Mouse (Mus musculus) bone marrow macrophage, adult 2 months (primary cell): Measurements from ENCODE around the gene Gfpt1.

ENCODE experiments used
- CTCF ChIP-seq: IDR thresholded peaks from 2 replicates; pipeline ENCODE4 v1.5.1; 2012; ENCODE audit warnings: low read depth, mild to moderate bottlenecking, low read length, moderate library complexity
- POLR2A ChIP-seq: IDR thresholded peaks from 2 replicates; pipeline ENCODE4 v1.6.1; 2012; ENCODE audit warnings: mild to moderate bottlenecking, low read depth, low read length, borderline replicate concordance

DNA sequence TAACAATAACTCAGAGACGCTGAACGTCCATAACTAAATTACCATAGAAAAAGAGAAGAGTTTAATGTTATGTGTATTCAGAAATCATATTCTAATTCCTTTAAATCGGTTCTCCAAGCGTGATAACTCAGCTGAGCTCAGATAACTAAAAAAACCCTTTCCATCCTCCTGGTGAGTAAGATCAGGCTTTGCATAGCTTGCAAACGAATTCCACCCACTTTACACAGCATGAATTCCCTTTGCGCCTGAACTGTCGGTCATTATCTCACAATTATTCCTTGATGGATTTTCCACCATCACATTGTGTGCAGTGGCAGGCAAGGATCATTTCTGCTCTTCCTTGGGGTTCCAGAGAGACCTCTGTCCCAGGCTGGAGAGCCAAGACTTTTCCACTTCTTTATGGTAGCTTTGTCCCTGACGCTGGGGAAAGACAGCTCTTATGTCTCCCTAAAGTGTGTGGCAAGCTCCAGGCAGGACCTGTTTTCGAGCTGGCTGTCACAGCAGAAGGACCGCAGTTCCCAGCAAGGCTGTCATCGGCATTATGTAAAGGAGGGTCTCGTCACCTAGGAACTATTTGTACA, 91.4 kb downstream of the Gfpt1 start:
- no peak for TF ChIP-seq POLR2A
- no peak for TF ChIP-seq CTCF
